Mouse (Mus musculus): ENCODE results near the gene Apol7a.
A peak's percentile ranks its signal among the peaks of the same experiment; 100 is the strongest.

The Apol7a gene

GRCm38 (mm10) chr15:77370588-77370987, 28.3 kb downstream of the Apol7a start:
- no peak for DNase-seq (ENCODE audit: low spot score in 2 of 2)

- DNase-seq (ENCODE audit: low spot score in 2 of 2): no peak
Observed at GRCm38 (mm10) chr15:77369981-77370380, 28.9 kb downstream of the Apol7a start.

GRCm38 (mm10) chr15:77368818-77369320, 30.0 kb downstream of the Apol7a start:
- DNase-seq (ENCODE audit: low spot score in 2 of 2): no peak

- DNase-seq (ENCODE audit: low spot score in 2 of 2): peak; percentile 81 to 85
Observed at GRCm38 (mm10) chr15:77368148-77368547, 30.8 kb downstream of the Apol7a start.

- no peak for DNase-seq (ENCODE audit: low spot score in 2 of 2)
Observed at GRCm38 (mm10) chr15:77367504-77367903, 31.4 kb downstream of the Apol7a start.

- DNase-seq (ENCODE audit: low spot score in 2 of 2): peak; percentile 17 to 39
Observed at GRCm38 (mm10) chr15:77366706-77367484, 32.0 kb downstream of the Apol7a start.

- no peak for DNase-seq (ENCODE audit: low spot score in 2 of 2)
Observed at GRCm38 (mm10) chr15:77365700-77366570, 33.0 kb downstream of the Apol7a start.

GRCm38 (mm10) chr15:77364026-77364425, 34.9 kb downstream of the Apol7a start:
- no peak for DNase-seq (ENCODE audit: low spot score in 2 of 2)

- DNase-seq (ENCODE audit: low spot score in 2 of 2): no peak
Observed at GRCm38 (mm10) chr15:77363578-77363977, 35.3 kb downstream of the Apol7a start.

- DNase-seq (ENCODE audit: low spot score in 2 of 2): no peak
Observed at GRCm38 (mm10) chr15:77362952-77363351, 36.0 kb downstream of the Apol7a start.

- DNase-seq (ENCODE audit: low spot score in 2 of 2): no peak
Observed at GRCm38 (mm10) chr15:77359905-77360304, 39.0 kb downstream of the Apol7a start.

- DNase-seq (ENCODE audit: low spot score in 2 of 2): no peak
Observed at GRCm38 (mm10) chr15:77359486-77359885, 39.4 kb downstream of the Apol7a start.

GRCm38 (mm10) chr15:77359084-77359483, 39.8 kb downstream of the Apol7a start:
- no peak for DNase-seq (ENCODE audit: low spot score in 2 of 2)

- peak; percentile 28 to 55 for DNase-seq (ENCODE audit: low spot score in 2 of 2)
Observed at GRCm38 (mm10) chr15:77358320-77359040, 40.4 kb downstream of the Apol7a start.

- no peak for DNase-seq (ENCODE audit: low spot score in 2 of 2)
Observed at GRCm38 (mm10) chr15:77356248-77356810, 42.6 kb downstream of the Apol7a start.

GRCm38 (mm10) chr15:77354848-77355551, 43.9 kb downstream of the Apol7a start:
- no peak for DNase-seq (ENCODE audit: low spot score in 2 of 2)

- DNase-seq (ENCODE audit: low spot score in 2 of 2): no peak
Observed at GRCm38 (mm10) chr15:77354496-77354847, 44.4 kb downstream of the Apol7a start.

- DNase-seq (ENCODE audit: low spot score in 2 of 2): no peak
Observed at GRCm38 (mm10) chr15:77353764-77354163, 45.1 kb downstream of the Apol7a start.

GRCm38 (mm10) chr15:77352863-77353262, 46.0 kb downstream of the Apol7a start:
- no peak for DNase-seq (ENCODE audit: low spot score in 2 of 2)

- no peak for DNase-seq (ENCODE audit: low spot score in 2 of 2)
Observed at GRCm38 (mm10) chr15:77350117-77350516, 48.8 kb downstream of the Apol7a start.

- no peak for DNase-seq (ENCODE audit: low spot score in 2 of 2)
Observed at GRCm38 (mm10) chr15:77348146-77348545, 50.8 kb downstream of the Apol7a start.
